Mouse (Mus musculus): ENCODE measurements around the gene Elob. TPM values are rescaled to one million over a fixed set of nuclear protein-coding genes. Genes with fewer than 3 reads are reported as not detected.
A peak's percentile ranks its signal among the peaks of the same experiment; 100 is the strongest.

The Elob gene
- polyA plus RNA-seq (2012; rRNA removed) (739 and 935 TPM in 2 replicates), polyA plus RNA-seq (2014; fragmentation: Nextera tagmentation; extraction: Ambion mirVana) (1,204 and 1,221 TPM in 2 replicates)

- H3K27ac ChIP-seq (replicated peaks; ENCODE audit: low read depth, low read length), result peak within 1 kb of the TSS; percentile 95
- peak within 1 kb of the TSS; percentile 53 for H3K4me3 ChIP-seq (replicated peaks; ENCODE audit: low read length)
- H3K4me1 ChIP-seq (ENCODE audit: control insufficient read depth, insufficient read depth, low read length), result peaks cover 11% of the 10 kb centered on the region
- ATAC-seq (ENCODE audit: low FRiP score, low read depth) (peak; percentile 93), DNase-seq (ENCODE audit: low spot score) (peak; percentile 90)
- H3K27me3 ChIP-seq (ENCODE audit: control insufficient read depth, insufficient read depth, low read length), result no peaks in the 10 kb centered on the region
- WGBS, result under 1% methylated on average over 19 of the region's 42 CpGs
- peak; percentile 69; the same call in 1 of the 2 replicates for TF ChIP-seq POLR2A (IDR thresholded peaks at IDR 0.05; ENCODE audit: borderline replicate concordance, extremely low read depth, insufficient read depth, insufficient read length)
- H3K9me3 ChIP-seq (ENCODE audit: control insufficient read depth, low read length), result no peaks in the 10 kb centered on the region
- peak within 1 kb of the TSS; percentile 66 for H3K9ac ChIP-seq (ENCODE audit: low read depth, low read length, severe bottlenecking)
- peaks cover 30% of the 10 kb centered on the region for H3K36me3 ChIP-seq (ENCODE audit: control insufficient read depth, insufficient read depth, low read length)
- peak within 1 kb of the TSS; percentile 82 for H3K4me2 ChIP-seq (replicated peaks; ENCODE audit: low read depth, low read length, severe bottlenecking)
Observed at GRCm38 (mm10) chr17:23829064-23829619, at the start of gene Elob. TSS of gene Elob (minus strand) at chr17:23829136.

DNA sequence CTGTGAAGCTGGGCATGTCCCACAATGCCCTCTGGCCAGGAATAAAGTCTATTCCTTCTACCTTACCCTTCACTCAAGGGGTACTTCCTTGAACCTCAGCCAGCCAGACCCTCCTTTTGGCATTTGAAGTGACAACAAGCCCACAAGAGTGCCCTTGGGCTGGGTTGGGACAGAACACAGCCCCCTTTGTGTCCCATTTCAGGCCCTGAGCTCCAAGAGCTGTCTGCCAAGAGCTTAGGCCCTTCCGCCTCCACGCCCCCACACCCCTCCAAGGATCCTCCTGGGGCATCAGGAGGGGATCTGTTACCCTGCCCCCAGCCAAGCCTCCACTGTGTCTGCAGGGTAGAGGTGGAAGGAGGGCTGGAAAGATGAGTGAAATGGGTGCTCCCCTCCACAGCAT, 48.2 kb upstream of the Elob start:
- H3K4me1 ChIP-seq (ENCODE audit: control insufficient read depth, insufficient read depth, low read length), result no peaks in the 10 kb centered on the region
- H3K36me3 ChIP-seq (ENCODE audit: control insufficient read depth, insufficient read depth, low read length), result no peaks in the 10 kb centered on the region
- WGBS, result 77% methylated on average over 2 of the region's 2 CpGs
- H3K4me2 ChIP-seq (replicated peaks; ENCODE audit: low read depth, low read length, severe bottlenecking), result no peak overlapping the region
- no peak for DNase-seq (ENCODE audit: low spot score)
- no peak overlapping the region for H3K4me3 ChIP-seq (replicated peaks; ENCODE audit: low read length)
- no peaks in the 10 kb centered on the region for H3K27me3 ChIP-seq (ENCODE audit: control insufficient read depth, insufficient read depth, low read length)
- H3K9ac ChIP-seq (ENCODE audit: low read depth, low read length, severe bottlenecking), result no peak overlapping the region
- no peak overlapping the region for H3K27ac ChIP-seq (replicated peaks; ENCODE audit: low read depth, low read length)
- TF ChIP-seq POLR2A (IDR thresholded peaks at IDR 0.05; ENCODE audit: borderline replicate concordance, extremely low read depth, insufficient read depth, insufficient read length), result no peak
- no peak for ATAC-seq (ENCODE audit: low FRiP score, low read depth)
- no peaks in the 10 kb centered on the region for H3K9me3 ChIP-seq (ENCODE audit: control insufficient read depth, low read length)

DNA sequence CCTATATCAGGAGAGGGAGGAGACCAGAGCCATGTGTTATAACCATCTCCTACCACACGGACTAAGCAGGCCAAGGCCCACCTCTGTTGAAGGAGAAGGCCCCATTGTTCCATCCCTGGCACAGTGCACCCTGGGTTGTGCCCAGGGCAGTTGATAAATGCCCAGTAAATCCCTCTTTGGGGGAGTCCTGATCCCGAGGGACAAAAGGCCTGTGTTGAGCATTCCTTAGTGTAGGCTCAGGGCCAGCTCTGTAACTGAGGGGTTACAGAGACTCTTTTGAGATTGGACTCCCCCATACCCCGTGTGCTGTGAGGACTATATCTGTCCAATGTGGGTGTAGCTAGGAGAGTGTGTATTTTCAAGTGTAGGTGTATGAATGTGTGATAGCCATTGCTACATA, 47.8 kb upstream of the Elob start:
- Histone ChIP-seq H3K9me3 (ENCODE audit: control insufficient read depth, low read length) (no peaks in the 10 kb centered on the region), H3K27ac (replicated peaks; ENCODE audit: low read depth, low read length) (no peak overlapping the region), H3K27me3 (ENCODE audit: control insufficient read depth, insufficient read depth, low read length) (no peaks in the 10 kb centered on the region), H3K4me3 (replicated peaks; ENCODE audit: low read length) (no peak overlapping the region), H3K36me3 (ENCODE audit: control insufficient read depth, insufficient read depth, low read length) (no peaks in the 10 kb centered on the region), H3K4me2 (replicated peaks; ENCODE audit: low read depth, low read length, severe bottlenecking) (no peak overlapping the region), H3K4me1 (ENCODE audit: control insufficient read depth, insufficient read depth, low read length) (no peaks in the 10 kb centered on the region), H3K9ac (ENCODE audit: low read depth, low read length, severe bottlenecking) (no peak overlapping the region)
- 45% methylated on average over 3 of the region's 3 CpGs for WGBS
- TF ChIP-seq POLR2A (IDR thresholded peaks at IDR 0.05; ENCODE audit: borderline replicate concordance, extremely low read depth, insufficient read depth, insufficient read length), result no peak
- no peak for DNase-seq (ENCODE audit: low spot score)
- no peak for ATAC-seq (ENCODE audit: low FRiP score, low read depth)

DNA sequence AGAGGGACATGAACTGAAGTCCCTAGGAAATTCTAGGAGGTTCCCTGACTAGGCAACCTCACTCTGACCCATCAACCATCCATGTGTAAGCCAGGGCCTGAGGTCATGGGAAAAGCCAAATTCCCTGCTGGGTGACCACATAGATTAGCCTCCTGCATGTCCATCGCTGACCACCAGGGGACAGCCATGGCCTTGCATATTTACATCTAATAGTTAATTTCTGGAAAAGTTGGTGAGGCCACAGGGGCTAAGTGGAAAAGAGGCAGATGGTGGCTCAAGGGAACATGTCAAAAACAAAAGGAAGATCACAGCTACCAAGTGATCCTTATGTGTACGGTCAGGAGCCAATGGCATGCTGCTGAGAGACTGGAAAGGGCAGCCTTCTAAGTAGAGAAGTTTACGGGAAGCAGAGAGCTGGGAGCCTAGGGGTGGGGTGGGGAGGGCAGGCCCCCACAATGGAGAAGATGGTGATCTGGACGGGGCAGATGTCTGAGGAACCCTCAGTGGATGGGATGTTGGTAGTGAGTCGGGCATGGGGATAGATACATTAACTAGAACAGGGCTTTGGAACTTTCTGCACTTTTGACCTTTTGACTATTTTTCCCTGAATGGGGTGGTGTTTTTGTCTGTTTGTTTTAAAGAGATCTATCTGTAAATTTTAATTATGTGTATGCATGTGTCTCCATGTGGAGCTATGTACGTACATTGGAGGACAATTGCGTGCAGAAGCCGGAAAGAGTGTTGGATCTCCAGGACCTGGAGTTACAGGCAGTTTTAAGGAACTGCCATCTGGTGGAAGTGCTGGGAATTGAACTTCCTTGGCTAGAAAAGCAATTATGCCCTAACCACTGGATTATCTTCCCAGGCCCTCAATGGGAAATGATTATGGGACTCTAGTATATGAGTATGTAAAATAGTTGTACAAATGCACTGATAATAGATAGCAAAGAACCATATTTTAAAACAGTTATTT, 45.2 kb upstream of the Elob start:
- no peak for TF ChIP-seq POLR2A (IDR thresholded peaks at IDR 0.05; ENCODE audit: borderline replicate concordance, extremely low read depth, insufficient read depth, insufficient read length)
- H3K9me3 ChIP-seq (ENCODE audit: control insufficient read depth, low read length), result no peaks in the 10 kb centered on the region
- H3K4me2 ChIP-seq (replicated peaks; ENCODE audit: low read depth, low read length, severe bottlenecking), result no peak overlapping the region
- H3K4me3 ChIP-seq (replicated peaks; ENCODE audit: low read length), result no peak overlapping the region
- no peak overlapping the region for H3K9ac ChIP-seq (ENCODE audit: low read depth, low read length, severe bottlenecking)
- 47% methylated on average over 8 of the region's 8 CpGs for WGBS
- ATAC-seq (ENCODE audit: low FRiP score, low read depth), result peak; percentile 47
- no peaks in the 10 kb centered on the region for H3K27me3 ChIP-seq (ENCODE audit: control insufficient read depth, insufficient read depth, low read length)
- H3K27ac ChIP-seq (replicated peaks; ENCODE audit: low read depth, low read length), result no peak overlapping the region
- H3K4me1 ChIP-seq (ENCODE audit: control insufficient read depth, insufficient read depth, low read length), result no peaks in the 10 kb centered on the region
- H3K36me3 ChIP-seq (ENCODE audit: control insufficient read depth, insufficient read depth, low read length), result no peaks in the 10 kb centered on the region
- DNase-seq (ENCODE audit: low spot score), result peak; percentile 63

- 83% methylated on average over 11 of the region's 11 CpGs for WGBS
- Histone ChIP-seq H3K27ac (replicated peaks; ENCODE audit: low read depth, low read length) (no peak overlapping the region), H3K4me3 (replicated peaks; ENCODE audit: low read length) (no peak overlapping the region), H3K9me3 (ENCODE audit: control insufficient read depth, low read length) (no peaks in the 10 kb centered on the region), H3K4me1 (ENCODE audit: control insufficient read depth, insufficient read depth, low read length) (no peaks in the 10 kb centered on the region), H3K4me2 (replicated peaks; ENCODE audit: low read depth, low read length, severe bottlenecking) (no peak overlapping the region), H3K9ac (ENCODE audit: low read depth, low read length, severe bottlenecking) (no peak overlapping the region), H3K27me3 (ENCODE audit: control insufficient read depth, insufficient read depth, low read length) (no peaks in the 10 kb centered on the region), H3K36me3 (ENCODE audit: control insufficient read depth, insufficient read depth, low read length) (no peaks in the 10 kb centered on the region)
- ATAC-seq (ENCODE audit: low FRiP score, low read depth), result no peak
- no peak for DNase-seq (ENCODE audit: low spot score)
- TF ChIP-seq POLR2A (IDR thresholded peaks at IDR 0.05; ENCODE audit: borderline replicate concordance, extremely low read depth, insufficient read depth, insufficient read length), result no peak
Observed at GRCm38 (mm10) chr17:23868513-23868912, 39.6 kb upstream of the Elob start.

Data from limb, embryonic 14.5 days (tissue).